Mouse (Mus musculus) bone marrow, adult 2 months (tissue): ENCODE measurements around the gene Ccl26.

Experiments
- CTCF ChIP-seq: fragments of 200-500 bp; IDR thresholded peaks from 2 replicates; pipeline ENCODE4 v1.5.1; 2011; ENCODE audit warnings: low read length, control low read depth; ENCODE audit not compliant: control insufficient read depth, insufficient read depth
- POLR2A ChIP-seq: fragments of 200-500 bp; IDR thresholded peaks from 2 replicates; pipeline ENCODE4 v1.6.1; 2011; ENCODE audit warnings: low read depth, mild to moderate bottlenecking, control low read depth, low read length, borderline replicate concordance; ENCODE audit not compliant: control insufficient read depth

GRCm38 (mm10) chr5:135529310-135529709, 34.1 kb downstream of the Ccl26 start:
- TF ChIP-seq POLR2A (no peak), CTCF (no peak)
